Mouse (Mus musculus): ENCODE results near the gene Specc1.

Gene Specc1

GRCm38 (mm10) chr11:61968875-61969274, 12.3 kb downstream of the Specc1 start:
- DNase-seq (ENCODE audit: low spot score) = no peak

- no peak for DNase-seq (ENCODE audit: low spot score)
Observed at GRCm38 (mm10) chr11:61970901-61971300, 14.3 kb downstream of the Specc1 start.

DNA sequence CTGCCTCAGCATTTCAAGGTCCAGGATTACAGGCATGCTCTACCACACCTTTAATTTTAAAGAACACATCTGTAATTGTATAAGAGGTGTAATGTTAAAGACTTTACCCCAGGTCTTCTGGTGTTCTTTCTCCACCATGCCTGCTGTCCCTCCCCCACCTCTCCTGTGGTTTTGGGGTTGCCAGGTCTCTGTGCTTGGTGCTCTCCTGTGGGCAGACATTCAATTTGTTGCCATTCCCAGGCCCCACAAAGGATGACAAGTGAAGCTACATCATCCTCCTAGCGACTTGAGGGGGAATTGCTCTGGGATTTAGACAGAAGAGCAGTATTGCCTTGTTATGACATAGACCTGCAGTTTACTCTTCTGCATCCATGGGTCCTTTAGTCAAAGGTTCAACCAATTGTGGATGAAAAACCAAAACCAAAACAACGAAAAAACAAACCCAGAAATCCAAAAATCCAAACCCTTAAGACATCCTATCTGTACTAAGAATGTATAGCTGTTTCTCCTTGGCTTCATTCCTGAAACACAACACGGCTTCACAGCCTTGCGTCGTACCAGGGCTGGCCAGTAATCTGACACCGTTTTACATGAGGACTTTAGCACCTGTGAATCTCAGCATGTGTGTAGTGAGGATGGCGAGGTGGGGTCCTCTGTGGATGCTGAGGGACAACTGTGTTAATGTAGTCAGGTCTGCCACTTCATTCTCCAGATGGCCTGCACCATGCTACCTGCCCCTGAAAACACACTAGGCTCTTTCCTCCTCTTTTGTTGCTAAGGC, 15.1 kb downstream of the Specc1 start:
- DNase-seq (ENCODE audit: low spot score) = no peak

GRCm38 (mm10) chr11:61974106-61974707, 17.6 kb downstream of the Specc1 start:
- no peak for DNase-seq (ENCODE audit: low spot score)

DNA sequence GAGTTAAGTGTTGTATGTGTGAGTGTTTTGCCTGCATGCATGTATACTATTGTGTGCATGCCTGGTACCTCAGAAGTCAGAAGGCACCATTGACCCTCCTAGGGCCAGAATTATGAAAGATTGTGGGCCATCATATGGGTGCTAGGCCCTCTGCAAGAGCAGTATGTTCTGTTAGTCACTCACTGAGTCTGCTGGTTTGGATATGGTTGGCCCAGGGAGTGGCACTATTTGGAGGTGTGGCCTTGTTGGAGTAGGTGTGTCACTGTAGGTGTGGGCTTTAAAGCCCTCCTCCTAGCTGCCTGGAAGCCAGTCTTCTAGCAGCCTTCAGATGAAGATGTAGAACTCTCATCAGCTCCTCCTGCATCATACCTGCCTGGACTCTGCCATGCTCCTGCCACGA, 19.2 kb downstream of the Specc1 start:
- DNase-seq (ENCODE audit: low spot score) = no peak

GRCm38 (mm10) chr11:61981285-61981684, 24.7 kb downstream of the Specc1 start:
- DNase-seq (ENCODE audit: low spot score) = no peak

DNA sequence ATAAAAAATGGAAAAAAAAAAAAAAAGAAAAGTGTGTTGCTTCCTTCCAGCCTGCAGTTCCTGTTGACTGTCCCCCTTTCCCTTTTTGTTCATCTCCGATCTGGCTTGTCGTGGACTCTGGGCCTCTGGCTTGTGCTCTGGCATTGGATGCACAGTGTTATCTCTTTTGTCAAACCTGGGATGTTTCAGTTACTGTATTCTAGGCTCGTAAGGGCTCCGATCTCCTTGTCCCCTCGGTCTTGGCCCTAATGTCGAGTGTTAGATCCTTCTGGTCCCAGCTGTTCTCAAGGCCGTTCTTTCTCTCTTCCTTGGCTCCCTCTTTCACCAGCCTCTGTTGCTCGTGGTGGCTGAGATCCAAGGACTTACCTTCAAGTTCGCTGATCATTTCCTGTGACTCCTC, 26.3 kb downstream of the Specc1 start:
- DNase-seq (ENCODE audit: low spot score) = no peak

GRCm38 (mm10) chr11:61986939-61987338, 30.4 kb downstream of the Specc1 start:
- DNase-seq (ENCODE audit: low spot score) = no peak

DNA sequence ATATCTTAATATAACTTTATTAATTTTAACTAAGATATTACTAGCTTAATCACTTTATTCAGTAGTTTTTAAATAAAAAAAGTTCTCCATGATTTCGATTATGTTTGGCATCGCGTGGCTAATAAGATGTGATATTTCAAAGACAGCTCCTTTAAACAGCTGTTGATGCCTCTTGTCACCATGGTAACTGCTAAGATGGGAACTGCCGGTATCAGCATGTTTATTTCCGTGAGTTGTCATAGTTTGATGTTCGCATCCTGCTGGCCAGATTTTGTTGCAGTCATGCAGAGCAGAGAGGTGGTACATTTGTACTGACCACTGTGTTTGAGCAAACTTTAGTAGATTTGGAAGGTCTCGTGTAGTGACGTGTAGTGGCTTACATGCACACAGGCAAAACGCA, 33.1 kb downstream of the Specc1 start:
- DNase-seq (ENCODE audit: low spot score) = no peak

DNA sequence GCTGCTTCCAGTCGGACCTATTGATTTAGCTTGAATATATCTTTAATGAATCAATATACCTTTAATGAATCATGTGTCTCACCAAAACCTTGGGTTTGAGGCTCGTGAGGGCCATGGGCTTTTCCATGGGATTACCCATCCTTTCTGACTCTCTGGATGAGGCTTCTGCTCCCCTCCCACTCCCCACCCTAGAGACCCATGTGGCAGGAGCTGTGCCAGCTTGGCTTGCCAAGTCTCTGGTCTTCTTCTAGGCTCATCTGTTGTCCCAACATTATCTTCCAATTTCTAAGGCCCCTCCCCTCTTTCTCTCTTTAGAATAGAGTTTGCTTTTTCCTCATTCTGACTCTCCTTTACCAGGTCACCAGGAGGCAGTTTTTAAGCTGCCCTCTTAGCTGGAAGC, 35.0 kb downstream of the Specc1 start:
- DNase-seq (ENCODE audit: low spot score) = no peak

- no peak for DNase-seq (ENCODE audit: low spot score)
Observed at GRCm38 (mm10) chr11:61992671-61993285, 36.2 kb downstream of the Specc1 start.

DNA sequence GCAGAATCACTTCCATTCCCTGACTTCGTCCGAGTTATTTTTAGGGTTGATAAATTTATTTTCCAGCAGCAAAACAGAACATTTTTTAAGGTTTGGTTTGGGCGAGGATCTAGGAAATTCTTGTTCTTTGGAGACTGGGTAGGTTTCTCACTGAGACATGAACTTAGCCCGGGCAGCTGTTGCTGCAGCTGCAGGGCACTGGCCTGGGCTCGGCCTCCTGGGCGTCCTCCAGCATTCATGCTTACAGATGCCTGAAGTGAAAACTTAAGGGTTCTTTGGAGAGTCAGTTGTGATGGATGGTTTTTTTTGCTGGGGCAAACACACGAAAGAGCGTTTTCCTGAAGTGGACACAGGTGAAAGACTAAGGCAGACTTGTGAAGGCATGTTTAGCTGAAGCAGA, 42.9 kb downstream of the Specc1 start:
- no peak for DNase-seq (ENCODE audit: low spot score)

GRCm38 (mm10) chr11:62000099-62000498, 43.5 kb downstream of the Specc1 start:
- DNase-seq (ENCODE audit: low spot score) = no peak

GRCm38 (mm10) chr11:62001977-62002376, 45.4 kb downstream of the Specc1 start:
- DNase-seq (ENCODE audit: low spot score) = peak; percentile 38

GRCm38 (mm10) chr11:62004881-62005240, 48.3 kb downstream of the Specc1 start:
- DNase-seq (ENCODE audit: low spot score) = no peak

- DNase-seq (ENCODE audit: low spot score) = no peak
Observed at GRCm38 (mm10) chr11:62005241-62005910, 48.8 kb downstream of the Specc1 start.

DNA sequence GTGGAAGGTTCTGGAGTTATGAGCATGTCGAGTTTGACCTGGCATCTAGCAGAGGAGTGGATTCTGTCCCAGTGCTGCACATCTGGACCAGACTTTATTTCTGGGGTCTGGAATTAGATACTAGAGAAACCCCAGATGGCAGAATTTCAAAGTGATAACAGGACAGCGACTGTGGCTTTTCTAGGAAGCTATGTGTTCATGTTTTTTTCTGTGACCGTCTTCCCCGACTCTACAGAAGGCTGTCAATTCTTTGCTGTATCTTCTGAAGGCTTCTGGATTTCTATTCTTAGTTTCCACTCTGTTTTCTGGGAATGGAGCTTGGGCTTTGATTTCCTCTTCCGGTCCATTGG, 49.3 kb downstream of the Specc1 start:
- DNase-seq (ENCODE audit: low spot score) = no peak

DNA sequence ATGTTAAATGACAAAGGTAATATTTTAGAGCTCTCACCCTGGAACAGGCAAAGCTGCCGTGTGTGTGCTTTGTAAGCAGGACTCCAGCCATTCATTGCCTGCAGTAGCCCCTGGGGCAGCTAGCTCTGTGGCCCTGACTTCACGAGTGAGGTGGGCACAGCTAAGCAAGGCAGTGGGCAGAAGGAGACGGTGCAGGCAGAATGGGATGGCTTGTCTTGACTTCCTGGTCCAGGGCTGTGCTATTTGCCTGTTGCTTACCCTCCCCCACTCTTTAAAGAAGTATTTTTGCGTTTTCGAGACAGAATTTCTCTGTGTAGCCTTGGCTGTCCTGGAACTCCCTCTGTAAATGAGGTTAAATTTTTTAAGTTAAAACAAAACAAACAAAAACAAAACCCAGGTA, 50.1 kb downstream of the Specc1 start:
- no peak for DNase-seq (ENCODE audit: low spot score)

- DNase-seq (ENCODE audit: low spot score) = no peak
Observed at GRCm38 (mm10) chr11:62007984-62008383, 51.4 kb downstream of the Specc1 start.

DNA sequence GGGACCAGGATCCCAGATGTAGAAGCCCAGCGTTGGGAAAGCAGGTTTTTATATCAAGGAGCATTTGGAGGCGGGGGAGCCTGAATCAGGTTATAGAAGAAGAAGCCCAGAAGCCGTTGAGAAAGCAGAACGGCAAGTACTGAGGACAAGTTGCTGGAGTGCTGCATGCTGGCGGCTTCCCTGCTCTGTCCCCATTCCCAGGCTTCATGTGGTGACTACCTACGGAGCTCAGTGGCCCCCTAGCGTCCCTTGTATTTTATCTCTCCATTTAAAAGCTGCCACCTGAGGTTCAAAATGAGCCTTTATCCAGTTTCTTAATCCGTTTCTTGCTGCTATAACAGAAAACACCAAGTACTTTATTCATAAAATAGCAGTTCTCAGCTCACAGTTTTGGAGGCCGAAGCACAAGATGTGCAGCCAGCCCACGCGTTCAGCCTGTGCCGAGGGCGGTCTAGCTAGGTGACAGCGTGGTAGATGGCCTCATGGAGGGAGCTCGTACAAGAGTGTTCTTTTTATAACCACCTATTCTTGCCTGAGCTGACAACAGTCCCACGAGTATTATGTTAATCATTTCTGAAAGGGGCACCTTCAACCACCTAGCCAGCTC, 54.2 kb downstream of the Specc1 start:
- no peak for DNase-seq (ENCODE audit: low spot score)

GRCm38 (mm10) chr11:62012039-62012438, 55.5 kb downstream of the Specc1 start:
- no peak for DNase-seq (ENCODE audit: low spot score)

DNA sequence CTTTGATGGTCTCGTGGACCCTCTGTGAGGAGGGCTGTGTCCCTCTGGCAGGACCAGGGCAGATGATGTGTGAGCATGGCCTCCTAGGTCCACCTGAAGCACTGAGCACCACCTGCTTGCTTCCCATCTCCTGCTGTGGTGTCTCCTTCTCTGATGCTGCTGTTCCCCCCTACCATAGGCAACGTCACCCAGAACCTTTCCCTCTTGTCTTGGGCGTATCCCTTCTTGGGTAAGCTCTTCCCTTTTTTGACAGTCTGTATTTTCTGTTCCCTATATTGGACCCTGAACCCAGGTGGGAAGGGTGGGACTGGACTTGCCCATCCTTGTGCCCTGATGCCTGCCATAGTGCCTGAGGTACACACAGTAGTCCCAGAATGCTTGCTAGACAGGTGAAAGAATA, 56.9 kb downstream of the Specc1 start:
- no peak for DNase-seq (ENCODE audit: low spot score)

All from embryo, embryonic 10 days (tissue).